ENCODE assay signal across 21 mouse cellular contexts in genomic region chr16:8933121-8933520, GRCm38 (mm10).
DNase-seq lines count a peak whose midpoint lies in the region; TF ChIP-seq lines count a peak whose summit lies in the region.
"Had no signal": no experiment of that assay in that cellular context is flagged by ENCODE, and none has a peak within 500 bp of the region (broad histone marks: within the 10 kb centered on the region; RNA-seq: fewer than 3 reads in every experiment).

No protein-coding gene starts in this region.

- no peak for TF ChIP-seq POLR2A in heart, adult 2 months (IDR thresholded peaks at IDR 0.05; ENCODE audit: insufficient read depth, low read depth, low read length)

- intact Hi-C loops in heart, adult 2 months (cut with DNase I): no loop called here
- intact Hi-C loops in left cerebral cortex, adult 2 months (cut with DNase I): no loop called here
- intact Hi-C loops in left cerebral cortex, postnatal 10 days (cut with DNase I): no loop called here

- DNase-seq in heart, adult 11 months: peak; percentile 60
- DNase-seq in heart, adult 2 months: no peak
- no peak for DNase-seq in left cerebral cortex, adult 2 months (ENCODE audit: extremely low spot score in 1 of 2, low spot score in 2 of 2)
- no peak for DNase-seq in left cerebral cortex, postnatal 10 days (ENCODE audit: extremely low spot score in 1 of 2, low spot score in 2 of 2)
- peak; percentile 70 for DNase-seq in R1 (ENCODE audit: low read depth, low spot score)
- DNase-seq in adrenal gland, adult 18-20 months (ENCODE audit: low spot score in 2 of 2): no peak
- DNase-seq: adrenal gland, adult 8-10 months; adrenal gland, postnatal 14 days; adrenal gland, postnatal 36 days; cerebellum, adult 11-12 months; cerebellum, adult 2 months; cerebellum, adult 9-11 months; cerebellum, postnatal 14 days; cerebellum, postnatal 36 days; embryo, embryonic 11 days had no signal

- H3K27ac ChIP-seq in heart, adult 2 months: no peak overlapping the region
- peak overlapping the region; percentile 53 for H3K27ac ChIP-seq in left cerebral cortex, adult 2 months
- H3K27ac ChIP-seq: embryonic facial prominence, embryonic 13.5 days; embryonic facial prominence, embryonic 15.5 days; forebrain, embryonic 10.5 days; forebrain, embryonic 12.5 days had no signal

- no peak for TF ChIP-seq EP300 in heart, adult 2 months (IDR thresholded peaks at IDR 0.05; ENCODE audit: insufficient read depth, low read depth, low read length)

- no peaks in the 10 kb centered on the region for H3K36me3 ChIP-seq in heart, adult 2 months (ENCODE audit: control insufficient read depth, insufficient read depth, low read length)
- H3K36me3 ChIP-seq: embryonic facial prominence, embryonic 13.5 days; embryonic facial prominence, embryonic 15.5 days; forebrain, embryonic 10.5 days; forebrain, embryonic 12.5 days had no signal

- no peaks in the 10 kb centered on the region for H3K27me3 ChIP-seq in heart, adult 2 months (ENCODE audit: control insufficient read depth, insufficient read depth, low read length)
- H3K27me3 ChIP-seq: embryonic facial prominence, embryonic 13.5 days; embryonic facial prominence, embryonic 15.5 days; forebrain, embryonic 12.5 days; Patski had no signal

- no peaks in the 10 kb centered on the region for H3K4me1 ChIP-seq in heart, adult 2 months (ENCODE audit: control insufficient read depth, insufficient read depth, low read length)
- H3K4me1 ChIP-seq: embryonic facial prominence, embryonic 13.5 days; embryonic facial prominence, embryonic 15.5 days; forebrain, embryonic 12.5 days had no signal

- no peak for TF ChIP-seq CTCF in heart, adult 2 months (IDR thresholded peaks at IDR 0.05)
- no peak for TF ChIP-seq CTCF in left cerebral cortex, adult 2 months (IDR thresholded peaks at IDR 0.05)

- H3K9ac ChIP-seq in heart, adult 2 months (ENCODE audit: low read depth, low read length): no peak overlapping the region
- H3K9ac ChIP-seq: embryonic facial prominence, embryonic 13.5 days; embryonic facial prominence, embryonic 15.5 days; forebrain, embryonic 12.5 days had no signal

- WGBS in heart, adult 2 months: 81% methylated on average over 3 of the region's 3 CpGs

- no peaks in the 10 kb centered on the region for H3K79me2 ChIP-seq in heart, adult 2 months (replicated peaks; ENCODE audit: control insufficient read depth, insufficient read depth, low read length)

- no peak overlapping the region for H3K4me3 ChIP-seq in heart, adult 2 months
- no peak overlapping the region for H3K4me3 ChIP-seq in left cerebral cortex, adult 2 months
- H3K4me3 ChIP-seq: embryonic facial prominence, embryonic 13.5 days; embryonic facial prominence, embryonic 15.5 days; erythroblast, embryonic 14.5 days; forebrain, embryonic 10.5 days; forebrain, embryonic 12.5 days had no signal

Comparison
In these comparisons a context has a peak if more than half of its experiments do, and no peak if none do; other contexts are left out.
1. DNase-seq: peak in heart, adult 11 months (single experiment) and R1 (single experiment); none in heart, adult 2 months (0 of 2), left cerebral cortex, adult 2 months (0 of 2), left cerebral cortex, postnatal 10 days (0 of 2) and adrenal gland, adult 18-20 months (0 of 2).